In the genomic region with DNA sequence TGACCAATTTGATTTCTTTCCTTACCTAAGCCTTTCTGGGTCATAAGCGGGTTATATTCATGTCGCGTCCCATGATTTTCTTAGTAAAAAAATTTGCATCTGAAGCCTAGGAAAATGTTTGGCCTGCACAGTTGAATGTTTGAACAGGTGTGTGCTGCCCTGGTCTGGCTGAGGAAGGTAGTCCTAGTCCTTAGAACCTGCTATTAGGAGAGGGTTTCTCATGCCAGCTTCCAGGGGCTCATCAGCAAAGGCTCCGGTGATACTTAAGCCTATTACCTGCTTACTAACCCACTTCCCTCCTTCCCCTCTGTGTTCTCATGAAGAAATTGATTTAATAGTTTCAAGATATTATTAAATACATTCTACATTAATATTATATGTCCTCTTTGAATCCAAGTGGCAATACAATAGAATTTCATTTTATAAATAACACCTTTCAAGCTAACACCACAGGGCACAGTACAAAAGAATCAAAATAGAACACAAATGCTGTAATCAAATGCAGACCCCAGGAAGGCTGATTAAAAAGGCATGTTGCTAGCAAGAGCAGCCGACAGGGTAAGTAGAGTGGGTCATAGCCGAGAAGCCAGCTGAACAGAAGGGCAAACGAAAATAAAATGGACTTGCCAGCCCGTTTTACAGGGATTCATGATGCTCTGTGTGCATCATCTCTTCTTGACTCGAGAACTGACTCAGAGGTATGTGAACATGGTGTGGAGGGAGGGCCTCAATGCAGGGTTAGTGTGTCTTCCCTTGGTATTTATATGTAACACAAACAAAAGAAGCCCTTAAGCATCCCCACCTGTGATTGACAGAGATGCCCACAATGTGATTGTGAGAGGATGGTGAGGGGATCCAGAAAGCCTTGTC, we compare ENCODE assay signal across 17 mouse cellular contexts.
DNase-seq lines count a peak whose midpoint lies in the region; ATAC-seq and TF ChIP-seq lines count a peak whose summit lies in the region.
"Had no signal": no experiment of that assay in that cellular context is flagged by ENCODE, and none has a peak within 500 bp of the region (broad histone marks: within the 10 kb centered on the region; RNA-seq: fewer than 3 reads in every experiment).

No protein-coding gene starts in this region.

- no peak for DNase-seq in heart, embryonic 10.5 days (ENCODE audit: low spot score)
- DNase-seq in embryonic facial prominence, embryonic 11.5 days (ENCODE audit: low spot score): peak; percentile 76
- peak; percentile 42 for DNase-seq in hindlimb bud, embryonic 11.5 days (ENCODE audit: extremely low spot score, low read depth, low spot score)
- peak; percentile 27 for DNase-seq in stomach, postnatal 0 days (ENCODE audit: low spot score)
- no peak for DNase-seq in layer of hippocampus, adult 9-11 months
- DNase-seq: adrenal gland, postnatal 14 days; cerebellum, adult 18-20 months; gastrocnemius, postnatal 36 days; heart, adult 18-20 months; heart, postnatal 36 days had no signal

- H3K4me1 ChIP-seq in heart, embryonic 13.5 days: no peaks in the 10 kb centered on the region
- no peaks in the 10 kb centered on the region for H3K4me1 ChIP-seq in heart, embryonic 10.5 days
- H3K4me1 ChIP-seq in embryonic facial prominence, embryonic 11.5 days (ENCODE audit: control insufficient read depth, insufficient read depth, low read length): peaks cover 2% of the 10 kb centered on the region; the same call in 1 of the 2 replicates
- H3K4me1 ChIP-seq in stomach, postnatal 0 days (replicated peaks; ENCODE audit: control insufficient read depth, insufficient read depth): no peaks in the 10 kb centered on the region
- H3K4me1 ChIP-seq in forebrain, embryonic 12.5 days: no peaks in the 10 kb centered on the region
- H3K4me1 ChIP-seq: heart, embryonic 12.5 days; hindbrain, embryonic 15.5 days had no signal

- 71% methylated on average over 9 of the region's 9 CpGs for WGBS in heart, embryonic 13.5 days
- 76% methylated on average over 9 of the region's 9 CpGs for WGBS in heart, embryonic 10.5 days
- WGBS in embryonic facial prominence, embryonic 11.5 days: 57% methylated on average over 9 of the region's 9 CpGs
- 75% methylated on average over 9 of the region's 9 CpGs for WGBS in stomach, postnatal 0 days
- WGBS in forebrain, embryonic 12.5 days: 78% methylated on average over 9 of the region's 9 CpGs

- H3K9me3 ChIP-seq in heart, embryonic 13.5 days: no peaks in the 10 kb centered on the region
- H3K9me3 ChIP-seq in heart, embryonic 10.5 days: no peaks in the 10 kb centered on the region
- no peaks in the 10 kb centered on the region for H3K9me3 ChIP-seq in embryonic facial prominence, embryonic 11.5 days (replicated peaks; ENCODE audit: control insufficient read depth, low read length)
- H3K9me3 ChIP-seq in stomach, postnatal 0 days (ENCODE audit: control insufficient read depth, low read length): no peaks in the 10 kb centered on the region
- H3K9me3 ChIP-seq in forebrain, embryonic 12.5 days: no peaks in the 10 kb centered on the region
- H3K9me3 ChIP-seq: heart, embryonic 12.5 days; hindbrain, embryonic 15.5 days had no signal

- no peak overlapping the region for H3K4me2 ChIP-seq in heart, embryonic 13.5 days
- no peak overlapping the region for H3K4me2 ChIP-seq in embryonic facial prominence, embryonic 11.5 days (ENCODE audit: low read depth, low read length)
- H3K4me2 ChIP-seq in stomach, postnatal 0 days (replicated peaks; ENCODE audit: low read depth): no peak overlapping the region
- H3K4me2 ChIP-seq in forebrain, embryonic 12.5 days: no peak overlapping the region
- H3K4me2 ChIP-seq: heart, embryonic 12.5 days; hindbrain, embryonic 15.5 days had no signal

- TF ChIP-seq EP300 in stomach, postnatal 0 days (optimal IDR thresholded peaks at IDR 0.05): no peak

- H3K27me3 ChIP-seq in heart, embryonic 13.5 days (replicated peaks): no peaks in the 10 kb centered on the region
- no peaks in the 10 kb centered on the region for H3K27me3 ChIP-seq in heart, embryonic 10.5 days (ENCODE audit: insufficient read depth, poor library complexity, severe bottlenecking)
- H3K27me3 ChIP-seq in embryonic facial prominence, embryonic 11.5 days (ENCODE audit: control insufficient read depth, insufficient read depth, low read length): no peaks in the 10 kb centered on the region
- no peaks in the 10 kb centered on the region for H3K27me3 ChIP-seq in stomach, postnatal 0 days (ENCODE audit: control insufficient read depth, insufficient read depth, low read length)
- H3K27me3 ChIP-seq in forebrain, embryonic 12.5 days: no peaks in the 10 kb centered on the region
- H3K27me3 ChIP-seq: heart, embryonic 12.5 days; hindbrain, embryonic 15.5 days had no signal

- no peak overlapping the region for H3K4me3 ChIP-seq in heart, embryonic 13.5 days
- no peak overlapping the region for H3K4me3 ChIP-seq in heart, embryonic 10.5 days
- no peak overlapping the region for H3K4me3 ChIP-seq in embryonic facial prominence, embryonic 11.5 days (ENCODE audit: low read depth, low read length)
- no peak overlapping the region for H3K4me3 ChIP-seq in stomach, postnatal 0 days (ENCODE audit: low read depth, low read length)
- no peak overlapping the region for H3K4me3 ChIP-seq in forebrain, embryonic 12.5 days (replicated peaks)
- H3K4me3 ChIP-seq: heart, embryonic 12.5 days; hindbrain, embryonic 15.5 days had no signal

- TF ChIP-seq CTCF in stomach, postnatal 0 days (IDR thresholded peaks at IDR 0.05; ENCODE audit: low read depth): peak; percentile 29

- no peaks in the 10 kb centered on the region for H3K36me3 ChIP-seq in heart, embryonic 13.5 days
- H3K36me3 ChIP-seq in heart, embryonic 10.5 days: no peaks in the 10 kb centered on the region
- no peaks in the 10 kb centered on the region for H3K36me3 ChIP-seq in embryonic facial prominence, embryonic 11.5 days (replicated peaks; ENCODE audit: control insufficient read depth, insufficient read depth, low read depth, low read length)
- no peaks in the 10 kb centered on the region for H3K36me3 ChIP-seq in stomach, postnatal 0 days (ENCODE audit: control insufficient read depth, insufficient read depth, low read length)
- H3K36me3 ChIP-seq in forebrain, embryonic 12.5 days (replicated peaks): no peaks in the 10 kb centered on the region
- H3K36me3 ChIP-seq: heart, embryonic 12.5 days; hindbrain, embryonic 15.5 days had no signal

- 0 out of 2 replicates have a peak overlapping the region, but pooled peaks have one; percentile 28 for H3K9ac ChIP-seq in heart, embryonic 13.5 days
- H3K9ac ChIP-seq in embryonic facial prominence, embryonic 11.5 days (replicated peaks; ENCODE audit: low read length): no peak overlapping the region
- no peak overlapping the region for H3K9ac ChIP-seq in stomach, postnatal 0 days (ENCODE audit: low read length)
- H3K9ac ChIP-seq in forebrain, embryonic 12.5 days: no peak overlapping the region
- H3K9ac ChIP-seq: heart, embryonic 12.5 days; hindbrain, embryonic 15.5 days had no signal

- H3K27ac ChIP-seq in heart, embryonic 13.5 days (replicated peaks): no peak overlapping the region
- H3K27ac ChIP-seq in heart, embryonic 10.5 days: no peak overlapping the region
- H3K27ac ChIP-seq in embryonic facial prominence, embryonic 11.5 days (replicated peaks; ENCODE audit: low read depth, low read length): no peak overlapping the region
- H3K27ac ChIP-seq in stomach, postnatal 0 days (replicated peaks): no peak overlapping the region
- H3K27ac ChIP-seq in forebrain, embryonic 12.5 days: no peak overlapping the region
- H3K27ac ChIP-seq: hindbrain, embryonic 15.5 days had no signal

- ATAC-seq in heart, embryonic 13.5 days (ENCODE audit: extremely low read depth, insufficient number of reproducible peaks, low FRiP score, low TSS enrichment): no peak
- no peak; the same call in 1 of the 2 replicates for ATAC-seq in embryonic facial prominence, embryonic 11.5 days (replicated peaks; ENCODE audit: insufficient number of reproducible peaks, low FRiP score, low TSS enrichment, low read depth)
- ATAC-seq in stomach, postnatal 0 days (ENCODE audit: low FRiP score, low TSS enrichment): no peak
- no peak for ATAC-seq in forebrain, embryonic 12.5 days (ENCODE audit: low FRiP score)
- ATAC-seq: forebrain, embryonic 14.5 days; inflammation-experienced regulatory T-cells, adult 6 months; intestine, postnatal 0 days had no signal

Comparison
In these comparisons a context has a peak if more than half of its experiments do, and no peak if none do; other contexts are left out.
1. DNase-seq: peak in embryonic facial prominence, embryonic 11.5 days (single experiment), hindlimb bud, embryonic 11.5 days (single experiment) and stomach, postnatal 0 days (single experiment); none in heart, embryonic 10.5 days (single experiment) and layer of hippocampus, adult 9-11 months (single experiment).